Mouse (Mus musculus) skeletal muscle tissue, adult 2 months (tissue): ENCODE measurements at regions not wholly inside any gene's neighbourhood (a gene's known extent, or its start where the extent isn't known, plus 50 kb on each side); places are given as distances from the start of the nearest gene placed in this dataset.
A peak's percentile ranks its signal among the peaks of the same experiment; 100 is the strongest.

Experiments
- DNase-seq: peaks from one replicate; pipeline ENCODE4 v3.0.0-alpha.2; 2012; ENCODE audit warnings: low read depth, low spot score

DNA sequence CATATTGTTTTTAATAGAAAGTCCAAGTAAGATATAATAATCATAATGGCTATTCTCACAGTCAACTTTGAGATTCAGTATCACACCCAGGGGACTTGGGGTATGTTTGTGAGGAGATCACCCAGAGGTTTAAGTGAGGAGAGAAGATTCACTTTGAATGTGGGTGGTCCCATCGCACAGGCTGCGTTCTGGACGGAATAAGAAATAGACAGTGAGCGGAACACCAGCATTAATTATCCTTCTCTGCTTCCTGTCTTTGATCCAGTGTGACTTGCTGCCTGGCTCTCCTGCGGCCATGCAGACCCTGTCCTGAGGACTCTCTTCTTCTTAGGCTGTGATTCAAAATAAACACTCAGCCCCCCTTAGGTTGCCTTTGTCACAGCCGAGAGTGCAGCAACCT lies 60.6 kb upstream of the Kras start:
- DNase-seq: no peak

DNA sequence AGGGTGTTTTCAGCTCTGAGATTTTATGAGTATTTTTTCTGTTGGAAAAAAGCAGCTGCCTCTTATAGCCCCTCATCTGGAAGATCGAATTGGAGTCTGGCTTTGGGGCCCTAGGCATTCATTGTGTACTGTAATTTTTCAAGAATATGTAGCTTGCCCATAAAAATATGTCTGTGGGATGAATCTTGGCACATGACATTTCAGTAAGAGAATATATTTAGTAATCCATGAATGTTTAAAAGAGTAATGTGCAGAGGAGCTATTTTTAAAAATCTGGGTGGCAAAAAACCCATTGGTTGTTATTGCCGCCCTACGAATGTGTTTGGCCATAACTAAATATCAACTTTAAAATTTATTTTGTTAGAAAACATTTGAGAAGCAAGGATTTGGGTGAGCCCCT lies 59.0 kb upstream of the Kras start:
- DNase-seq: no peak

DNA sequence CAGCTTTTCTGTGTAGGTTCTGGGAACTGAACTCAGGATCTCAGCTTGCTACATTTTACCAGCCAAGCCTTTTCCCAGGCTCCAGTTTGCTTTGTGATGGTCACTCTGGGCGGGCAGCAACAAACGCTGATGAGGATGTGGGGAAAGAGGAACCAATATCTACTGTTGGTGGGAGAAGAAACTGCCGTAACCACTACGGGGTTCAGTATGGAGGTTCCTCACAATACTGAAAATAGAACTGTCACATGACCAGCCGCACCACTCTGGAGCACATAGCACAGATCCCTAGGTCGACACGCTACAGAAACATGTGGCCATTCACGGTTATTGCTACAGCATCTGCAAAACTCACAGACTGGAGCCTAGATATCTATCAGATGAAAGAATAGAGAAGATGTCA lies 57.2 kb upstream of the Kras start:
- peak; percentile 38 for DNase-seq

DNA sequence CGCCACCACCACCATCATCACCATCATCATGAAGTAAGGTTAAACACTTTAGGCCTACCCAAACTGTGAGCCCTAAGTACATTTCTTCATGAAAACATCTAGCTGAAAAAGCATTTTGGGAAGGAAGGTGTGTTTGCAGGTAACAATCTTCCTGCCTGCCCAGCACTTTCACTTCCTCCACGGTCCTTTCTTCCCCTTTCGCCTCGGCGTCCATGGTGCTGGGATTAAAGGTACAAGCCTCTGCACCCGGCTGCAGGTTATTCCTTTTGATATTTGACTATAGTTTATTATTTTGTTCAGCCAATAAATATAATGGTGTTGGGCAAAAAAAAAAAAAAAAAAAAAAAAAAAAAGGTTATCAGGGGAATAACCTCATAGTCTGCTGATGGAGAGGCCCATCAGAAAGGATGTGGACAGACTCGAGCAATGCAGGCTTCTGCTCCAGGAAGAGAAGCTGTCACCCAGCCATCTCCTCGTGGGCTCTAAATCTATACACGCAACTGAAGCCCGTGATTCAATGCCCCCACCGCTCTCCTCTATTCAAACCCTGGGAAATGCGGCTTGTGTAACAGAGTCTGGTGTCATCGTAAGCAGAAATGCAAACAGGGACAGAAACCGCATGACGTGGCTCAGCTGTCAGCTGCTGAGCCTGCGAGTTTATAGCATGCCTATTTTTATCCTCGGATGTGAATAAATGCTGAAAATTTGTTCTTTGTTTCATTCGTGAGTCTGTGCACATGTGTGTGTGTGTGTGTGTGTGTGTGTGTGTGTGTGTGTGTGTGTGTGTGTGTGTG lies 56.5 kb upstream of the Kras start:
- peak; percentile 47 for DNase-seq

DNA sequence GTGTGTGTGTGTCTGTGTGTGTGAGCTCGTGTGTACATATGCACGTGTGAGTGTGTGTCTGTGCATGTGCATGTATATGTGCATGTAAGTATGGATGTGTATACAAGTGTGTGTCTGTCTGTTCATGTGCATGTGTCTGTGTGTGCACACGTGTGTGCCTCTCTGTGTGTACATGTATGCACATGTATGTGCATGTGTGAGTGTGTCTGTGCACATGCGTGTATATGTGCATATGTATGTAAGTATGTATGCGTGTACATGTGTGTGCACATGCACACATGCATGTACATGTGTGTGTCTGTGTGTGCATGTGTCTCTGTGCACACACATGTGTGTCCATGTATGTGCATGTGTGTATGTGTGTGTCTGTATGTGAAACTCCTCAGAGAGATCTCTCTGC lies 55.6 kb upstream of the Kras start:
- DNase-seq: no peak

DNA sequence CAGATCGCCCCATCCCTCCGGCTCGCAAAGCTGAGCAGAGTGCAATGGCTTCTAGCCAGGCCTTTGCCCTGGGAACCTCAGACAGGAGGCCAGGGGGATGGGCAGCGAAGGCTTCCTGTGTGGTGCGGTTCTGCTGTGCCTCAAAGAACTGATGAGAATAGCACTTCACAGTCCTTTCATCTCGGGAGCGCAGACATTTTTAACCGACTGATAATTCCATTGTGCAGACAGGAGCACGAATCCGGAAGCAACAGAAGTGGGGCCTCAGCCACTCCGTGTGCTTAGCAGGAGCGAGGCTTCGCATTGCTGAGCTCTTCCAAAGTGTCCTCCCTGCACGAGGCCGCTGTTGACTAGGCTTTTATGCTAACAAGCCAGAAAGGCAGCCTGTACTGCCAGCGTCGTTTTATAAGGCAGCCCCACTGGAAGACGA lies 53.6 kb upstream of the Kras start:
- no peak for DNase-seq

DNA sequence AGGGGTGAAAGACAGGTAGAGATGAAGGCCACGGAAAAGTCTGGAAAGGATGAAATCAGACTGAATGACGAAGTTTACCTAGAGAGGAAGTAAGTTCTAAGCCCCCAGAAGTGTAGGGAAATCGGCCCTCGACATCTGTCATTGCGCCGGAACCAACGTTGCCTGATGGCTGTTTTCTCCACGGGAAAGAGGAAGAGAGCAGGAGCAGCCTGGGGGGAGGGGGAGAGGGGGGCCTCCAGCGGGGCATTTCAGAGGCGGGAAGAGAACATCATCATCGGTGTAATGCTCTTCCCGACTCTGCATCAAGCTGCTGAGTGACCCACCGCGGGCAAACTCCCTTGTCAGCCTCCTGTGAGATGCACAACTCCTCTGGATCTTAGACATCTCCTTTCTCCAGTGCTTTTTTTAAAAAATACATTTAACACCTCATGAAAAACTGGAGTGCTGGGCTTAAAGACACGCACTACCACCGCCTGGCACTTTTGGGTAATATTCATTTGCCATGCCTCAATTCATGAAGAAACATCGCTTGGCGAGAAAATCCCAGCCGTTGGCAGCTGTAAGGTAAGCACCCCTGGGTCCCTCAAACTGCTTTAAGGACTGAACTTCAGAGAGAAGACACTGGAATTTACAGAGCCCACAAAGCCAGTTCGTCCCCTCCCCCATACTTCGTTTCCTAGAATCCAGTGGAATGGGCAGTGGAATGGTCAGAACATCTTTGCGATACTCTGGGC lies 53.0 kb upstream of the Kras start:
- no peak for DNase-seq

DNA sequence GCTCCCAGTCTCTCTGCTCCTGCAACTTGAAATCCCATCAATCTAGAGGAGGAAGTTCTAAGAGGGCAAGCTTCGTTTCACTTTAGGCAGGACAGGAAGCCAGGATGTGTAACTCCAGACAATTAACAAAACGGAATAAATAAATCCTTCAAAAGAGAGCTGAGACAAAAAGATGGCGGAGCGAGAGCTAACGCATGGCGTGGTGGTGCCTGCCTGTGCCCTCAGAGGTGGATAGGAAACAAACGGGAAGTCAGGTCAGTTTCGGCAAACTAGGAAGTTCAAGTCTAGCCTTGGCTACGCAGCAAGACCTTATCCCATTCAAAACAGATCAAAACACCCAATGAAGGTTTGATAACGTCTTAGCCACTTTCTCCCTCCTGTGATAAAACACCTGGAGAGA lies 52.1 kb upstream of the Kras start:
- no peak for DNase-seq

DNA sequence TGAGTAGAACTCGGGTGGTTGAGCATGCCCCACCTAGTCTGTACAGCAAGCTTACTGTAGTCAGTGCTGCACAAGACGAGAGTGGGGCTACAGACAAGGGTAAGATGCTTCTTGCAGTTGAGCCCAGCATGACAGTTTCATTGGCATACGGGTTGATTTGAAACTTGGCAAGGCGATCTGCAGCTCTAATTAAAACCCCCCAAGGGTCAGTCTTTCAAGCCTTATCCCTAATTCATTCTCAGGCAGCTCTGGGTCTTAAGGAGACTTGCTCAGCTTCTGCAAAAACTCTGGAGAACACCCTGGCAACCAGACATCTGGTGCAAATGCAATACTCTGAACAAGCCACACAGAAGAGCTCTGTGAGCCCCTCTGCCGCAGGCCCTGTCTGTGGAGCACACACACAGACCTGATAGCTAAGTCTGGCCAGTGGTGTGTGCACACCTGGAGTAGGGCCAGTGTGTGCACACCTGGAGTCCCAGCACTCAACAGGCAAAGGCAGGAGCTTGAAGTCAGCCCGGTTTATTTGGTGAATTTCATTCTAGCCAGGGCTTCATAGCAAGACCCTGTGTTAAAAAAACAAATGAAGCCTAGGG lies 50.3 kb upstream of the Kras start:
- no peak for DNase-seq
